32 mouse cellular contexts compared by ENCODE assay signal in genomic region chr2:28852594-28852993, GRCm38 (mm10).
"Had no signal": no experiment of that assay in that cellular context is flagged by ENCODE, and none has a peak within 500 bp of the region (broad histone marks: within the 10 kb centered on the region; RNA-seq: fewer than 3 reads in every experiment).

No protein-coding gene starts in this region.

- ATAC-seq: liver, embryonic 12.5 days; liver, postnatal 0 days; lung, postnatal 0 days; midbrain, embryonic 13.5 days; midbrain, embryonic 15.5 days; midbrain, embryonic 16.5 days had no signal

- H3K27me3 ChIP-seq: limb, embryonic 12.5 days; limb, embryonic 13.5 days; limb, embryonic 15.5 days; liver, embryonic 12.5 days; liver, embryonic 13.5 days; liver, embryonic 15.5 days; lung, embryonic 15.5 days; megakaryocyte, embryonic 14.5 days; midbrain, embryonic 12.5 days; midbrain, embryonic 13.5 days; midbrain, embryonic 15.5 days had no signal

- H3K9me3 ChIP-seq: limb, embryonic 10.5 days; limb, embryonic 12.5 days; limb, embryonic 13.5 days; limb, embryonic 15.5 days; liver, embryonic 12.5 days; liver, embryonic 13.5 days; liver, embryonic 15.5 days; lung, embryonic 15.5 days; megakaryocyte, embryonic 14.5 days; midbrain, embryonic 10.5 days; midbrain, embryonic 12.5 days; midbrain, embryonic 13.5 days; midbrain, embryonic 15.5 days had no signal

- H3K4me2 ChIP-seq: limb, embryonic 12.5 days; limb, embryonic 13.5 days; limb, embryonic 15.5 days; liver, embryonic 11.5 days; liver, embryonic 12.5 days; liver, embryonic 13.5 days; liver, embryonic 15.5 days; lung, embryonic 14.5 days; lung, embryonic 15.5 days; midbrain, embryonic 11.5 days; midbrain, embryonic 12.5 days; midbrain, embryonic 13.5 days; midbrain, embryonic 15.5 days had no signal

- DNase-seq: layer of hippocampus, postnatal 36 days; left cerebral cortex, postnatal 4 days; liver; liver, embryonic 13.5 days; liver, postnatal 0 days; lung, adult 18-20 months; lung, adult 2 months; lung, embryonic 14.5 days; lung, postnatal 10 days; lung, postnatal 14 days; lung, postnatal 36 days; lung, postnatal 4 days; midbrain, embryonic 14.5 days had no signal

- H3K9ac ChIP-seq: limb, embryonic 12.5 days; limb, embryonic 13.5 days; limb, embryonic 15.5 days; liver, embryonic 12.5 days; liver, embryonic 13.5 days; liver, embryonic 14.5 days; liver, embryonic 15.5 days; liver, postnatal 0 days; lung, embryonic 14.5 days; lung, embryonic 15.5 days; midbrain, embryonic 12.5 days; midbrain, embryonic 13.5 days; midbrain, embryonic 15.5 days had no signal

- H3K4me1 ChIP-seq: limb, embryonic 10.5 days; limb, embryonic 12.5 days; limb, embryonic 13.5 days; limb, embryonic 15.5 days; liver, embryonic 13.5 days; liver, embryonic 15.5 days; lung, embryonic 15.5 days; midbrain, embryonic 10.5 days; midbrain, embryonic 12.5 days; midbrain, embryonic 13.5 days; midbrain, embryonic 15.5 days had no signal

- H3K4me3 ChIP-seq: left cerebral cortex, adult 2 months; limb, embryonic 10.5 days; limb, embryonic 12.5 days; limb, embryonic 13.5 days; limb, embryonic 15.5 days; liver, embryonic 12.5 days; liver, embryonic 13.5 days; liver, embryonic 15.5 days; lung, embryonic 15.5 days; megakaryocyte, embryonic 14.5 days; midbrain, embryonic 10.5 days; midbrain, embryonic 12.5 days; midbrain, embryonic 13.5 days; midbrain, embryonic 15.5 days had no signal

- H3K27ac ChIP-seq: left cerebral cortex, adult 2 months; limb, embryonic 10.5 days; limb, embryonic 12.5 days; limb, embryonic 13.5 days; limb, embryonic 15.5 days; liver, embryonic 12.5 days; liver, embryonic 13.5 days; liver, embryonic 14.5 days; liver, embryonic 15.5 days; lung, embryonic 15.5 days; macrophage; midbrain, embryonic 10.5 days; midbrain, embryonic 12.5 days; midbrain, embryonic 13.5 days; midbrain, embryonic 15.5 days had no signal
